Mouse (Mus musculus) large intestine, adult 2 months (tissue): ENCODE data around the gene Abhd14b. TPM values are rescaled to one million over a fixed set of nuclear protein-coding genes. Genes with fewer than 3 reads are reported as not detected.

Source experiments
- polyA plus RNA-seq: library from polyadenylated mRNA; depleted of rRNA; stranded (reverse); fragments of >200 nt; gene quantifications from 2 replicates; pipeline ENCODE4 v1.2.3, GENCODE M21; 2012; rRNA removed

Abhd14b gene
- polyA plus RNA-seq, 1 experiment, result 58.1 TPM

Other genes starting within 250 kb of the Abhd14b start
- 14.6 and 15.7 TPM in 2 replicates for gene Ppm1m, start 247.7 kb upstream of the Abhd14b start, polyA plus RNA-seq
- 33.5 and 33.6 TPM in 2 replicates for gene Twf2, start 244.4 kb upstream of the Abhd14b start, polyA plus RNA-seq
- gene Tlr9, start 224.9 kb upstream of the Abhd14b start, polyA plus RNA-seq, result 3.3 and 6.0 TPM in 2 replicates
- gene Alas1, start 198.8 kb upstream of the Abhd14b start, polyA plus RNA-seq, result 106 and 167 TPM in 2 replicates
- 19.7 and 23.2 TPM in 2 replicates for gene Poc1a, start 166.4 kb upstream of the Abhd14b start, polyA plus RNA-seq
- 12.6 and 15.2 TPM in 2 replicates for gene Dusp7, start 78.8 kb upstream of the Abhd14b start, polyA plus RNA-seq
- 788 and 789 TPM in 2 replicates for gene Rpl29, start 18.0 kb upstream of the Abhd14b start, polyA plus RNA-seq
- gene Acy1, start 9.1 kb upstream of the Abhd14b start, polyA plus RNA-seq, result 88.7 and 135 TPM in 2 replicates
- 43.9 and 46.5 TPM in 2 replicates for gene Abhd14a, start 219 bp downstream of the Abhd14b start, polyA plus RNA-seq
- 15.4 and 17.4 TPM in 2 replicates for gene Pcbp4, start 5.8 kb downstream of the Abhd14b start, polyA plus RNA-seq
- 0.05 and 0.21 TPM in 2 replicates for gene Gpr62, start 18.5 kb downstream of the Abhd14b start, polyA plus RNA-seq
- gene Rrp9, start 28.5 kb downstream of the Abhd14b start, polyA plus RNA-seq, result 24.4 and 28.9 TPM in 2 replicates
- 19.5 and 31.6 TPM in 2 replicates for gene Parp3, start 29.5 kb downstream of the Abhd14b start, polyA plus RNA-seq
- gene Iqcf1, start 52.5 kb downstream of the Abhd14b start, polyA plus RNA-seq, result not detected in 2 replicates
- not detected in 2 replicates for gene Iqcf5, start 67.1 kb downstream of the Abhd14b start, polyA plus RNA-seq
- not detected in 2 replicates for gene Iqcf3, start 114.2 kb downstream of the Abhd14b start, polyA plus RNA-seq
- not detected in 2 replicates for gene Iqcf4, start 123.5 kb downstream of the Abhd14b start, polyA plus RNA-seq
- gene Iqcf6, start 179.1 kb downstream of the Abhd14b start, polyA plus RNA-seq, result not detected in 2 replicates
- gene Grm2, start 208.6 kb downstream of the Abhd14b start, polyA plus RNA-seq, result 0.16 and 0.25 TPM in 2 replicates
- gene Tex264, start 238.5 kb downstream of the Abhd14b start, polyA plus RNA-seq, result 65.6 and 68.0 TPM in 2 replicates